Mouse (Mus musculus): ENCODE measurements around the gene Coro2a. TPM values are rescaled to one million over a fixed set of nuclear protein-coding genes. Genes with fewer than 3 reads are reported as not detected.
"Not testable (repeated sequence)": the region's sequence is repeated elsewhere in the genome, so short reads cannot be mapped to it uniquely, and the experiment has no call there.

The Coro2a gene
- polyA plus RNA-seq, 1 experiment from 2014 or later = 2.8 TPM

DNA sequence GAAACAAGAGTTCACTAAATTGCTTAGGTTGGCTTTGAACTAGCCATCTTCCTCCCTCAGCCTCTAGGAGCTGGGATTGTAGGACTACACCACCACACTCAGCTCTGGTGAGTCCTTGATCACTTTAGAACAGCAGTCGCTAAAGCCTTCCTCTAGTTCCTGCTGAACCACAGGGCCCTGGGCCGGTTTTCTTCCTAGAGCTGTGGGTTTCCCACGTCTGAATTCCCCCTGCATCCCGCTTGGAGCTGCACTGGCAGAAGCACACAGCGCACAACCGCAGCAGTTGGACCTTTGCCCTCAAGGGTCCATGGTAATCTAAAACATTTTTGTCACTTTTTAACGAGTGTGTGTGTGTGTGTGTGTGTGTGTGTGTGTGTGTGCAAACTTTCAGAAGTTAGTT is 702 bp upstream of the Coro2a start:
- 68% methylated on average over 7 of the region's 7 CpGs for WGBS
- no peak for DNase-seq (ENCODE audit: low spot score)
- no peaks in the 10 kb centered on the region for H3K9me3 ChIP-seq (replicated peaks)
- H3K27me3 ChIP-seq (ENCODE audit: low read depth, poor library complexity, severe bottlenecking) = peaks cover 90% of the 10 kb centered on the region
- no peak overlapping the region for H3K4me3 ChIP-seq
- peaks cover 20% of the 10 kb centered on the region for H3K4me1 ChIP-seq
- H3K27ac ChIP-seq (replicated peaks) = no peak overlapping the region
- no peaks in the 10 kb centered on the region for H3K36me3 ChIP-seq

GRCm38 (mm10) chr4:46601258-46601843 is 651 bp downstream of the Coro2a start:
- H3K36me3 ChIP-seq = no peaks in the 10 kb centered on the region
- peaks cover 20% of the 10 kb centered on the region for H3K4me1 ChIP-seq
- peak overlapping the region; percentile 70 for H3K27ac ChIP-seq (replicated peaks)
- peaks cover 92% of the 10 kb centered on the region for H3K27me3 ChIP-seq (ENCODE audit: low read depth, poor library complexity, severe bottlenecking)
- peak overlapping the region; percentile 67 for H3K4me3 ChIP-seq
- under 1% methylated on average over 38 of the region's 52 CpGs for WGBS
- DNase-seq (ENCODE audit: low spot score) = peak; percentile 49
- no peaks in the 10 kb centered on the region for H3K9me3 ChIP-seq (replicated peaks)

- Histone ChIP-seq H3K27ac (replicated peaks) (peak overlapping the region; percentile 70; the same call in 1 of the 2 replicates), H3K27me3 (ENCODE audit: low read depth, poor library complexity, severe bottlenecking) (peaks cover 89% of the 10 kb centered on the region), H3K9me3 (replicated peaks) (no peaks in the 10 kb centered on the region), H3K4me1 (peaks cover 26% of the 10 kb centered on the region), H3K4me3 (peak overlapping the region; percentile 67), H3K36me3 (no peaks in the 10 kb centered on the region)
- WGBS = 40% methylated on average over 20 of the region's 20 CpGs
- DNase-seq (ENCODE audit: low spot score) = no peak
Observed at GRCm38 (mm10) chr4:46600473-46601257, 1.3 kb downstream of the Coro2a start.

DNA sequence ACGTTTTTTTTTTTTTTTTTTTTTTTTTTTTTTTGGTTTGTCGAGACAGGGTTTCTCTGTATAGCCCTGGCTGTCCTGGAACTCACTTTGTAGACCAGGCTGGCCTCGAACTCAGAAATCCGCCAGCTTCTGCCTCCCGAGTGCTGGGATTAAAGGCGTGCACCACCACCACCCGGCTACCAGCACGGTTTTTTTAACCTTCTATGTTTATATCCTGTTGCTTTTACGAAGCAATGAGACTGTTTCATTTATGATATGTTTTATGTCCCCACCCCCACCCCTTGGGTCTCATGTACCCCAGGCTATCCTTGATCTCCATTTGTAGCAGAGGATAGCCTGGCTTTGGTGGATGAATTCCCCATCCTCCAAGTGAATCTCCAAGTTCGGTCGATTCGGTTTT is 2.4 kb downstream of the Coro2a start:
- H3K27me3 ChIP-seq (ENCODE audit: low read depth, poor library complexity, severe bottlenecking) = peaks cover 78% of the 10 kb centered on the region

DNA sequence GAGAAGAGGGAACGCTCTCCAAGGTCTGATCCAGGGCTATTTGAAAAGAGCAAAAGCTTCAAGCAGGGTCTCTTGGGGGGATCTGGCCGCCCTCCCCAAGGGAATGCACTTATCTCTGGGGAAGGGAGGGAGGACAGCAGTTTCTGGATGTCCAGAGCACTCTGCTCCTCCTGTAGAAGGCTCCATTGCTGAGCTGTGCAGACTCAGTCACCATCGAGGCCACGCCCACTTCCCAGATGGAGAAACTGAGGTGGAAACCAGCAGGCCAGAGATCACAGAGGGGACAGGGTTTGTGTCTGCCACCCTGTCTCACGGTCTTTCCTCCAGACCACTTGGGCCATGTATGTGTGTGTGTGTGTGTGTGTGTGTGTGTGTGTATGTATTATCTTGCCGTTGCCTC is 3.0 kb downstream of the Coro2a start:
- no peak for DNase-seq (ENCODE audit: low spot score)
- Histone ChIP-seq H3K27me3 (ENCODE audit: low read depth, poor library complexity, severe bottlenecking) (peaks cover 72% of the 10 kb centered on the region), H3K9me3 (replicated peaks) (no peaks in the 10 kb centered on the region), H3K4me3 (no peak overlapping the region), H3K27ac (replicated peaks) (no peak overlapping the region), H3K36me3 (no peaks in the 10 kb centered on the region), H3K4me1 (peaks cover 23% of the 10 kb centered on the region)
- WGBS = 84% methylated on average over 6 of the region's 6 CpGs

More for the DNA sequence above, 2.4 kb downstream of the Coro2a start:
- not testable (repeated sequence) for H3K27ac ChIP-seq (replicated peaks); DNase-seq (ENCODE audit: low spot score); H3K9me3 ChIP-seq (replicated peaks); H3K36me3 ChIP-seq; H3K4me3 ChIP-seq
- peaks cover 29% of the 10 kb centered on the region for H3K4me1 ChIP-seq
- WGBS = 81% methylated on average over 12 of the region's 12 CpGs

GRCm38 (mm10) chr4:46598111-46598510 is 3.9 kb downstream of the Coro2a start:
- Histone ChIP-seq H3K27ac (replicated peaks) (no peak overlapping the region), H3K4me1 (peaks cover 21% of the 10 kb centered on the region), H3K4me3 (no peak overlapping the region), H3K9me3 (replicated peaks) (no peaks in the 10 kb centered on the region), H3K27me3 (ENCODE audit: low read depth, poor library complexity, severe bottlenecking) (peaks cover 63% of the 10 kb centered on the region), H3K36me3 (no peaks in the 10 kb centered on the region)
- no peak for DNase-seq (ENCODE audit: low spot score)
- WGBS = 61% methylated on average over 10 of the region's 10 CpGs

DNA sequence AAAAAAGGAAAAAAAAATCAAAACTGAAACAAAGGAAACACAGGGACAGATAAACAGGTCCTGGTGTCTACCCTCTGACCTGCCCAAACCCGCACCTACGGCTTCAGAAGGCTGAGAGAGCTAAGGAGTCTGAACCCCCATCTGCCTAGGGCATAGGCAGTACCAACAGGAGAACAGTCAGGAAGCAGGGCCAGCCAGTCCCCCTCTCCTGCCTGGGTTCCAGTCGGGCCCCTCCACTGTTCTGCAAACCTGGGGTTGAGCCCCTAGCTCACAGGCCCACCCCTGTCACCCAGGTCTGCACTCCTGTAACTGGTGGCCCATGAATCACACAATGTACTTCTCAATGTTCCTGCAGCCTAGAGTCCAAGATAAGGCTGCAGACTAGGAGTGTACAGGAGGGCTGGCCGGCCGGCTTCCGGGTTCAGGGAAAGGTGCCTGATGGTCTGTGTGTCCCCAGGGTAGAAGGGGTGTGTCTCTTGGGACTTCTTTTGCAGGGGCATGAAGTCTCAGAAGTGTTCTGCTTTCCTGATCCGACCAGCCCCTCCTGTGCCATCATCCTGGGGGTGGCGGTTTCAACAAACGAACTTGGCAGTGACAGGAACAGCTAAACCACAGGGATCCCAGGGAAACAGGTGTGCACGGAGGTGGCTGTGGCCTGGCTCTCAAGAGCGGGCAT is 4.6 kb downstream of the Coro2a start:
- H3K27ac ChIP-seq (replicated peaks) = no peak overlapping the region
- 72% methylated on average over 11 of the region's 11 CpGs for WGBS
- no peaks in the 10 kb centered on the region for H3K9me3 ChIP-seq (replicated peaks)
- peaks cover 21% of the 10 kb centered on the region for H3K4me1 ChIP-seq
- H3K27me3 ChIP-seq (ENCODE audit: low read depth, poor library complexity, severe bottlenecking) = peaks cover 56% of the 10 kb centered on the region
- no peak for DNase-seq (ENCODE audit: low spot score)
- H3K4me3 ChIP-seq = no peak overlapping the region
- no peaks in the 10 kb centered on the region for H3K36me3 ChIP-seq

DNA sequence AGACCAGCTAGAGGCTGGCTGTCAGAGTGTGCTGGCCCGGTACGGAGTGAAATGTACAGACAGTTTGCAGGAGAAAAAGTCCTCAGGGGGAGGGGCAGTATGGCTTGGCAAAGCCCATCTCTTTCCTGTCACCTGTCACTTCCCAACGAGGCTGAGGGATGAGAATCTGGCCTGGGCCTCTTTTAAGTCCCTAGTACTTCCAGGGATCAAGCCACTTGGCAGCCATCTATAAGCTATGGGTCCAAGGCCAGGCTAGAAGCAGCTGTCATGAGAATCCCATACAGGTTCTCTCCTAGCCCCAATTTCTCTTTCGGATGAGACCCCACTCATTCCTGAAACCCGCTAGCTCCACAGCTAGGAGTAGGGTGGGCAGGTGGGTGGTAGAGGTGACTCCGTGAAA is 5.6 kb downstream of the Coro2a start:
- Histone ChIP-seq H3K27me3 (ENCODE audit: low read depth, poor library complexity, severe bottlenecking) (peaks cover 46% of the 10 kb centered on the region), H3K4me3 (no peak overlapping the region), H3K4me1 (peaks cover 18% of the 10 kb centered on the region), H3K27ac (replicated peaks) (no peak overlapping the region), H3K9me3 (replicated peaks) (no peaks in the 10 kb centered on the region), H3K36me3 (no peaks in the 10 kb centered on the region)
- whole genome bisulfite sequencing = 84% methylated on average over 6 of the region's 6 CpGs
- no peak for DNase-seq (ENCODE audit: low spot score)

DNA sequence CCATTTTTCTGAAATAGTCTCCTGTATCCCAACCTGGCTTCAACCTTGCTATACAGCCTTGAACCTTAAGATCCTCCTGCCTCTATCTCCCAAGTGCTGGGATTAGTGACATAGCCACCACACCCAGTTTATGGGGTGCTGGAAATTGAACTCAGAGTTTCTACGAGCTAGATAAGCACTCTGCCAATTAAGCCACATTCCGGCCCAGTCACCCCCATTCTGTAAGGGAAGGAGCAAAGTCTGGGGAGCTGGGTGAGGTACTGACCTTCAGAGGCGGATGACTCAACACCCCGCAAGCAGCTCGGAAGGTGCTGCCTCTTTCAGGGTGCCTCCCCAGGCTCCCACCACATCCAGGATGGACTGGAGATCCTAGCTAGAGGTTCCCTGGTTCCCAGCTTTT is 7.9 kb downstream of the Coro2a start:
- DNase-seq (ENCODE audit: low spot score) = no peak
- Histone ChIP-seq H3K27me3 (ENCODE audit: low read depth, poor library complexity, severe bottlenecking) (peaks cover 24% of the 10 kb centered on the region), H3K9me3 (replicated peaks) (no peaks in the 10 kb centered on the region), H3K36me3 (no peaks in the 10 kb centered on the region), H3K4me3 (no peak overlapping the region), H3K4me1 (peaks cover 9% of the 10 kb centered on the region), H3K27ac (replicated peaks) (no peak overlapping the region)
- WGBS = 86% methylated on average over 5 of the region's 5 CpGs

GRCm38 (mm10) chr4:46593472-46593871 is 8.5 kb downstream of the Coro2a start:
- Histone ChIP-seq H3K9me3 (replicated peaks) (no peaks in the 10 kb centered on the region), H3K4me3 (no peak overlapping the region), H3K4me1 (peaks cover 9% of the 10 kb centered on the region), H3K27ac (replicated peaks) (no peak overlapping the region), H3K36me3 (no peaks in the 10 kb centered on the region), H3K27me3 (ENCODE audit: low read depth, poor library complexity, severe bottlenecking) (peaks cover 18% of the 10 kb centered on the region; the same call in 1 of the 2 replicates)
- no peak for DNase-seq (ENCODE audit: low spot score)
- WGBS = 55% methylated on average over 6 of the region's 6 CpGs

DNA sequence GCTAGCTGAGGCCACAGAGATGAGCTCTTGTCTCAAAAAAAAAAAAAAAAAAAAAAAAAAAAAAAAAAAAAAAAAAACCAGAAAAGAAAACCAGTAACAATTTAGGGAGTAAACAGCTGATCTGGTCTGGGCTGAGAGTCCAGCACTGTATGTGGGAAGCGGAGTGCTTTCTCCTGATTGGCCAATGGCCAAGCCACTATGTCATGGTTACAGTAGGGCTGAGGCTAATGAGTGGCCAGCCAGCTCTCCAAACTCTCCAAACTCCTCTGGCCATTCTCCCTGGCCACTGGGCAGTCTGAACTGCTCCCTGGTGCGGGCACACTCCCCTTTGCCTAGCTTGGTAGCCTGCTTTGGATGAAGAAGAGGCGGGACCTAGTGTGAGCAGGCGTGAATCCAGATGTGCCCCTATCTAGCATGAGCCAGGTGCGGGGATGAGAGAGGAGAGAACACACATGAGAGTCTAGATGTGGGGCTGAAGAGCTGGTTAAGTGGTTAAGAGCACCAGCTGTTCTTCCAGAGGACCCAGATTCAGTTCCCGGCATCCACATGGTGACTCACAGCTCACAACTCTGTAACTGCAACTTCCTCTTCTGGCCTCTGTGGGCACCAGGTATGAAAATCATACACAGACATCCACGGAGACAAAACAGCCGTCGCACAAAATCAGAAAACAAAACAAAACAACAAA is 10.0 kb downstream of the Coro2a start:
- DNase-seq (ENCODE audit: low spot score) = no peak
- Histone ChIP-seq H3K27ac (replicated peaks) (no peak overlapping the region), H3K4me1 (peaks cover 9% of the 10 kb centered on the region), H3K4me3 (no peak overlapping the region), H3K36me3 (no peaks in the 10 kb centered on the region), H3K9me3 (replicated peaks) (no peaks in the 10 kb centered on the region), H3K27me3 (ENCODE audit: low read depth, poor library complexity, severe bottlenecking) (0 out of 2 replicates have a peak, but pooled peaks cover 7% of the 10 kb centered on the region)
- 88% methylated on average over 9 of the region's 9 CpGs for WGBS

DNA sequence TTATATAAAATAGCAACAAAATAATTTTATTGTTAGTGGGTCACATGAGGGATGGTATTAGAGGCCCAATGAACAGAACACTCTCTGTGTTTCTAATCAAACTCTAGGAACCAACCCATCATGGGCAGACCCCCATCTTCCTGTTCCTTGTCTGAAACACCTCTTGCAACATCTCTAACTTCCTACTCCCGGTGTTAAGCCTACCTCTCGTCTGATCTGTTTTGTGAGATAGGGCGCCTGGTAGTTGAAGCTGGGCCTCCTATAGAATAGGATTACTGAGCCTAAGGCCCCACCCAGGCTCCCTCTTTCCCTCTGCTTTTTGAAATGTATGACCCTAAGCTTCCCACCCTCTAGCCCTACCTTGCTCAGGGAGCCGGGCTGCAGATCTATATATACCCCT is 11.2 kb downstream of the Coro2a start:
- WGBS = 67% methylated on average over 4 of the region's 4 CpGs
- Histone ChIP-seq H3K27me3 (ENCODE audit: low read depth, poor library complexity, severe bottlenecking) (no peaks in the 10 kb centered on the region), H3K4me3 (no peak overlapping the region), H3K9me3 (replicated peaks) (no peaks in the 10 kb centered on the region), H3K4me1 (peaks cover 9% of the 10 kb centered on the region), H3K36me3 (no peaks in the 10 kb centered on the region), H3K27ac (replicated peaks) (no peak overlapping the region)
- no peak for DNase-seq (ENCODE audit: low spot score)
